Mouse (Mus musculus): ENCODE results near the gene Cmpk1.
A peak's percentile ranks its signal among the peaks of the same experiment; 100 is the strongest.

DNA sequence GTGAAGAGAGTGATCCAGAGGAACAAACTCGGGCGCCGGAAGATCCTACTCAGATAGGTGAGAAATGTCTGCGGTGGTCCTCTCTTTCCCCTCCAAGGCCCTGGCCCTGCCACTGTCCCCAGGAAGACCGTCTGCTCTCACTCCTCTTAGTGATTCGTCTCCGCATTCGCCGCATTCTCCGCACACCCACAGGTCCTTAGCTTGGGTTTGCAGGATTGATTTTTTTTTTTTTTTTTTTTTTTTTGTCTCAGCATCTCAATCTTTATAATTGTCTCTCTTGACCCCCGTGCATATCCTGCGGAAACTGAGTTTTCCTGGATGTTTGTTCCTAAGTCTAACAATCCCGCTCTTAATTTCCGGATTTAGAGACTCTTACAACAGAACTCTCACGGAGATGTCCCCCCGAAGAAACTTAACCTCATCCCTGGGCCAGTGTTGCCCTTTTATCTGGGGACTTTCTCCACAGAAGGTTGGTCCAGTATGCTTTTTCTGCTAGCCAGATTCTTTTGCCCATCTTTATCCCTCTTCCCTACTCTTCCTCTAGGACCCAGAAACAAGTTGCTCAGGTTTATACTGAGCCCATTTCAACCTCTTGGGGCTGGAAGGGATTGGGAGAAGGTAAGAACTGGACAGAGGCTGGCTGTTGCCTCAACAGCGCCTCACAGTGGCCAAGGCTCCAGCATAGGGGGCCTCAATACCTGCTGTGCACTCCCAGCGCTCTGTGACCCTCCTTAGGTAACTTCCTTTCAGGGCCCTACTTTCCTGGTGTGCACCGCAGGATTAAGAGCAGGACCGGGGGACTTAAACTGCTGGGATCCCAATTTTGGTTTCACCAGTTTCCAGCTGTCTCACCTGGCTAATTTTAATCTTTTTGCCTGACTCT lies 77.2 kb downstream of the Cmpk1 start:
- TF ChIP-seq POLR2A (IDR thresholded peaks at IDR 0.05; ENCODE audit: borderline replicate concordance, control insufficient read depth, low read depth, low read length) (no peak), CTCF (IDR thresholded peaks at IDR 0.05; ENCODE audit: control insufficient read depth, insufficient read depth, low read length) (peak; percentile 74)

Data from bone marrow, adult 2 months (tissue).